Mouse (Mus musculus): Measurements from ENCODE around the gene Mrpl42. TPM values are rescaled to one million over a fixed set of nuclear protein-coding genes. Genes with fewer than 3 reads are reported as not detected.
"Not testable (repeated sequence)": the region's sequence is repeated elsewhere in the genome, so short reads cannot be mapped to it uniquely, and the experiment has no call there.

Gene Mrpl42
- total RNA-seq (2015; ENCODE audit: low replicate concordance): 72.5 and 85.8 TPM in 2 replicates
- 31.6 and 34.5 TPM in 2 replicates for total RNA-seq (2017; ENCODE audit: low replicate concordance)

DNA sequence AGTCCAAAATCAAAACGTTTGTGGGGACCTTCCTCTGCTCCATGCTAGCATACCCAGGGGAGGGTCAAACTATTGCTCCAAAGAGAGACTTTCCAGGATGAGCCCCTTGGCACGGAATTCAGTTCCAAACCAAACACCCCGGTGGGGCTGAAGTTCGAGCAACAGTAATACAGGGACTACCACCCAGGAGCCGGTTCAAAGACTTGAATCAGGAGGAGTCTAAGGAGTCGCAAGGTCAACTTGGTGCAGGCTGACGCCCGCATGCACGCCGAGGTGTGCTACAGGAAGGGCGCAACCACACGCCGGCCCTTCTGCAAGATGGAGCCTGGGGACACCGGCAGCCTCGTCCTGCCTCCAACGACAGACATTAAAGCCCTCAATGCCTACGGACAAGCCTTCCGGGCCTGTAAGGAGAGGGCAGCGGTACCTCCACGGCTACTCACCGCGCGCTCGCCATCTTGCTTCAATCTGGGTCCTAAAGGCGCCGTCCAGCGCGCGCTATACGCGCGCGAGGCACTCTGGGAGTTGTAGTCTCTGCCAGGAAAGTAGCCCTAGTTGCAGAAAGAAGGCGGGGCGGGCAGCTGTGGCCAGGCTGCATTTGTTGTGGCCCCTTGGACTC lies at the start of gene Mrpl42:
Gene Mrpl42 (minus strand): TSS at position 478 of the 619 bp plus-strand sequence.
- ATAC-seq (replicated peaks; ENCODE audit: low FRiP score, poor library complexity, severe bottlenecking): peak; percentile 100

DNA sequence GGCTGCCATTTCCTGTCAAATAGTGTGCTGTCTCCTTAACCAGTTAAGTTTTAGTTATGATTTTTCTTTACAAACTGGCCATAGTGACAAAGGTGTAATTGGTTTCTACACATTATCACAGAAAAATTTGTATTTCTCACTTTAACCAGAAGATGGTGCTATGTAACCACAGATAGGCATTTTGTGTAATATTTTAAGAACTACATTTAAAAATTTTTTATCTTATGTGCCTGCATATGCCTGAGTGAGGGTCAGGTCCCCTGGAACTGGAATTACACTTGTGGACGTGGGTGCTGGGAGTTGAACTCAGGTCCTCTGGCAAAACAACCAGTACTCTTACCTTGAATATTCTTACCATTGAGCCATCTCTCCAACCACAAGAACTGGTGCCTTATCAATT lies 48.8 kb upstream of the Mrpl42 start:
- no peak for ATAC-seq (replicated peaks; ENCODE audit: low FRiP score, poor library complexity, severe bottlenecking)

DNA sequence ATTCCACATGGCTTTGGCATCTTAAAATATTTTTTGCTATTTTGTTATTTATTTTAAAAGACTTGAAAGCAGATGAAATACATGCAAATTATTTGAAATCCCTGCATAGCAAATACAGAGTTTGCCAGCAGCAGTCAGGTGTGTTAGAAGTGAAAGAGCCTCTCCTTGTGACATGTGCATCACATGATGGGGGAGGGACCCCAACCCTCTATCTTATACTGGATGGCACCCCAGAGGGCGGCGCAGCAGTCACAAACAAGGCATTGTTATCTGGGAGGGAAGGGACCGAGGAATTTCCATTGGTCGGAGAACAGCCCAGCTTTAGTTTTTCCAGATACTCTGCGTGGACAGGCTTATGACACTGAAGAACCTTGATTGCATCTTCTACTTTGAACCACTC lies 47.3 kb upstream of the Mrpl42 start:
- ATAC-seq (replicated peaks; ENCODE audit: low FRiP score, poor library complexity, severe bottlenecking): not testable (repeated sequence)

DNA sequence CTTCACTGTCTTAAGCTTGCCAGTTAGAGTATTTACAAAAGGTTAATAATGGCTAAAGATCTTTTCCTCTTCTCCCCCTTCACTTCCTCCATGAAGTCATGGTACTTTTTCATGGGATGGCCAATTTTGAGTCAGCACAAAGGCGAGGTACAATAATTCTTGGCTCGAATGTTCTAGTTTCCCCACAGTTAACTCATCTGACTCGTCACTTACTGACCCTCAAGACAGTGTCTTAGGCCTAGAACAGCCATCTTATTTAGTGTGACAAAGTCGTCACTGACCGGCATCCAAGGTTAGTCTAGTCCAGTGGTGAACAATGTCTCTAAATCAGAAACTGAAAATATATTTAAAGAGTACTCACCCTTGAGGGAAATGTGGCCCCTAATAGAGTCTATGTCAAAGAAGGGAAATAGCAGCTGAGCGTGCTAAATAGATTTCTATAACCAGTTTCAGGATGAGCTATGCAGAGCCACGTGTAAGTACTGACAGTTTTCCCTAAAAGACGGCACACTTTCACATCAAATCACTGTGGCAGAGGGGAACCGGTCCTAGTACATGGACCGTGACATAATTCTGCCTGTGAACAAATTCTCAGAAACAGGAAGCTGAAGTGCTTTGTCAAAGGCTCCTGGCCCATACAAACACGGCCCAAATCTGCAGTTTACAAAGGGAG lies 46.5 kb upstream of the Mrpl42 start:
- no peak for ATAC-seq (replicated peaks; ENCODE audit: low FRiP score, poor library complexity, severe bottlenecking)

DNA sequence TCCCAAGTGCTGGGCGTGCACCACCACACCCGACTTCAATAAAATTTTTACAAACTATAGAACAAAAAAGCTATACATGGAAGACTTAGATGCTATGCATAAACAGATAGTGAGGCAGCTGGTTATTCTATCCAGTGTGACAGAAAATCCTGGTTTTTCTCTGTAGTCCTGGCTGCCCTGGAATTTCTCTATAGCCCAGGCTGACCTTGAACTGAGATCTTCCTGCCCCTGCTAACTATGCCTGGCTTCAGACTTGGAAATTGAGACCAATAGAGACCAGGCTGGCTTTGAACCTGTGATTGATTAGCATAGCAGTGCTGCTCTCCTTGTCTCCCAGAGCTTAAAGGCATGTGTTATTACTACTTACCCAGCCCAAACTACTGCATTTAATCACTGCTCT lies 44.4 kb upstream of the Mrpl42 start:
- no peak for ATAC-seq (replicated peaks; ENCODE audit: low FRiP score, poor library complexity, severe bottlenecking)

DNA sequence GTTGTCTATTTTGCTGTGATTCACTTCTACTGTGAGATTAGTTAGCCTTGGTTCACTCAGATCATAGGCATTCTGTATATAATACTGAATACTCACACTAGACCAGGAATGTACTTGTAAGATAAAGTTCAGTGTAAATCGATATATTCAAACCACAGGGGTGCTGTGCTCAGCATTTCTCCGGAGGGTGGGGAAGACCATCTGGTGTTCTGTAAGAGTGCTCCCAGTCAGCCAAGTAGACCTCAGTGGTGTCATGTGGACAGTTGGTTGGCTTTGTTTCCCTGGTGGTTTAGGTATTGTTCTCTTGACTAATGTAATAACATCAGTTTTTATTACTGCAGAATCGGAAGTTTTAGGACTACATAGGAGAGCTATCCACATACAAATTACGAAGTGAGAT lies 43.3 kb upstream of the Mrpl42 start:
- ATAC-seq (replicated peaks; ENCODE audit: low FRiP score, poor library complexity, severe bottlenecking): no peak

DNA sequence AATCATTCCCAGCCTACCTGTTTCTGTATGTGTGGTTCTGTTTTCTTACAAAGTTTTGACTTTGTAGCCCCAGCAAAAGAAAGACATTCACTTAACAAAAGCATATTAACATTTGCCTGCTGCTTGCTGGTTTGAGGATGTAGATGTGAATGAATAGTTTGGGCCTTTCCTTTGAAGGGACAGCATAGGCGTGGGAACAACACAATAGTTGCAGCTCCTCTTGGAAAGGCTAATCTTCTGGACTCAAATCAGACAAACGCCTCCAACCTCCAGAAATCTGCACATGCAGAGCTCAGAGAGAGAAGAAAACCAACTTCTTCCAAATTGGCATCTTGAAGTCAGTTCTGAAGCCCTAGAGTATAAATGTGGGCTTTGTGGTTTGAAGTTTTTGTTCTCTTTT lies 42.9 kb upstream of the Mrpl42 start:
- no peak for ATAC-seq (replicated peaks; ENCODE audit: low FRiP score, poor library complexity, severe bottlenecking)

DNA sequence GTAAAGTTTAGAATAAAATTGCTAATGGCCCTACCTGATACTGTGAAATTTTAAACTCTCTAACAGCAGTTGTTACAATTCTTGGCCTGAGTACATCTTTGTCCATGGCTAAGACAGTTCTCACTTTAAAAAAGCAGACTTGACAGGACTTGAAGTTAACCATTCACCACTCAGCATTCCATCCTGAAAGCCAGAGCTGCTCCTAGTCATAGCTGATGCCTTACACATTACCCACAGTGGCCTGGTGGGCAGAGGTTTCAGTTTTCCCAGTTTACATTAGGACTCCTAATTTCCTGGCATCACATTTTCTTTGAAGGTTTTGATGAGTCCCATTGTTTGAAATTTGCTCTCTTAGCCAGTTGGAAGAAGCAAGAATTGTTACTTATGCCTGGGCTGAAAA lies 42.3 kb upstream of the Mrpl42 start:
- no peak for ATAC-seq (replicated peaks; ENCODE audit: low FRiP score, poor library complexity, severe bottlenecking)

DNA sequence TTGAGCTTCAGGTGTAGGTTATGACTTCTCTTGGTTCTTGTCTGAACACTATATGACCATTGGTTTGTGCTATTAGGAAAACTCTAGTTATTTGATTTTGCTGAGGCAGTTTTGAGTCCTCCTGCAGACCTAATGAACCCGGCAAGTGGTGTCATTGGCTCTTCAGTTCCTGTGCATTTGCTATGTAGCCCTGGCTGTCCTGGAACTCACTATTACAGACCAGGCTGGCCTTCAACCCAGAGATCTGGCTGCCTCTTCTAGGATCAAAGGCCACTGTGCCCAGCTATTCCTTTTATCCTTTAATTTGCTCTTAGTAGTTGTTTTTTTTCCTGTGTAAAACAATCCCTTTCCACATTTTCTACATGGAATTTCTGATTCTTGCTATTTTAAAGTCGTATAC lies 41.6 kb upstream of the Mrpl42 start:
- ATAC-seq (replicated peaks; ENCODE audit: low FRiP score, poor library complexity, severe bottlenecking): no peak

DNA sequence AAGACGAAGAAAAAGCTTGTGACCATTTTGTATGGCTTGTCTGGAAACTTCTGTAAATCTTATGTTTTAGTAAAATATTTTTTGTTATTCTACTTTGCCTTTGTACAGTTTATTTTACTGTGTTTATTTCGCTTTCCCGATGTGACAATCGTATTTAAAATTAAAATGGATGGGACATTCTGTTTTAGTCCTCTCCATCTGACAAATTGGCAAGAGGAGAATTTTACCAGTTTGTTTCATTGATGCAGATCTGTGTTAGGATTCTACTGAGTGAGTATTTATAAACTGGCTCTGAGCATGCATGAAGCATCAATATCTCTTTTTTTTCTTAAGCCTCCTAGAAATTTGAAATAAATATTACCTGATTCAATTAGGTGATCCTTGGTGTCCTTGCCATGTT lies 41.2 kb upstream of the Mrpl42 start:
- no peak for ATAC-seq (replicated peaks; ENCODE audit: low FRiP score, poor library complexity, severe bottlenecking)

DNA sequence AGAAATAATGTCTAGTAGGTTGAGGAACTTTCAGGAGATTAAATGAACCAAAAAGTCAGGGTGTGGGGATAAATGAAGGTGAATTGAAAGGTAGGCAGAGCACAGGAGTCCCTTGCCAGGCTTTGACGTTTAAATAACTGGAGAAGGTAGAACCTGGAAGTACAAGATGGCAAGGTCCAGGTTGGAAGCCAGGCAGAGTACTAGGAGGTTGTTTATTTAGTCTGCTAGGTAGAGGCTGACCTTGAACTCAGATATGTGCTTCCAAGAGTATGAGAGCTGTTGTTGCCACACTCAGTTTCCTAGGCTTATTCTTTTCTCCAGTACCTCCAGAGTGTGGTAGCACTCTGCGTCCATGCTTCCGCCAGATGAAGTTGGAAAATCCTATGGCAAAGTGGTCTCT lies 38.1 kb upstream of the Mrpl42 start:
- ATAC-seq (replicated peaks; ENCODE audit: low FRiP score, poor library complexity, severe bottlenecking): no peak

DNA sequence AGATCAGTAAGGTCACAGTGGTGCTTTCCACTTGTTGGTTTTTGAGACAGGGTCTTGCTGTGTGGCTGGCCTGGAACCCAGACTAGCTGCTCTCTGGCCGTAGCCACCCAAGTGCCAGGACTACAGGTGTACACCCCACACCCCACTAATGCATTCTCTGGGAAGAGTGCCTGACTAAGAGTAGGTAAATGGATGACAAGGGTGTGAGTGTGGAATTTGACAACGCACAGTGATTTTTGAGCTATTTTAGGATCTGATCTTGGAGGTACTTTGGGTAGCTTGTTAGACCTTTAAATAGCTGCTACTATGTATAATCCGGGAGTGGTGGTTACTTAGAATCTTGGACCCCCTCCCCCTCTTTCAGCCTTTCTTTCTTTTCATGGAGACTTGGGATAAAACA lies 37.5 kb upstream of the Mrpl42 start:
- ATAC-seq (replicated peaks; ENCODE audit: low FRiP score, poor library complexity, severe bottlenecking): no peak

DNA sequence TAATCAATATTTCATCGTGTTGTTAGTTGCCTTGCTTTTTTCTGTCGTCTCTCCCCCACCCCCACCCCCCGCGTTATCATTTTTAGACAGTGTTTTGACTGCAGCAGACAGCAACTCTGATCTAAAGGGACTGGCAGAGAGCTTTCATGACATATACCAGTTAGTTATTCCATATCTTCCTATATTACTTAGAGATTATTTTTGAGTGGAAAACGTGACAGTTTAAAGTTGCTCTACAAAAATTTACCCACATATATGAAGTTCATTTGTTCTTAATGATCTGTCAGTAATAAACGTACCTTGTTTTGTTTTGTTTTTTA lies 34.4 kb upstream of the Mrpl42 start:
- ATAC-seq (replicated peaks; ENCODE audit: low FRiP score, poor library complexity, severe bottlenecking): no peak

DNA sequence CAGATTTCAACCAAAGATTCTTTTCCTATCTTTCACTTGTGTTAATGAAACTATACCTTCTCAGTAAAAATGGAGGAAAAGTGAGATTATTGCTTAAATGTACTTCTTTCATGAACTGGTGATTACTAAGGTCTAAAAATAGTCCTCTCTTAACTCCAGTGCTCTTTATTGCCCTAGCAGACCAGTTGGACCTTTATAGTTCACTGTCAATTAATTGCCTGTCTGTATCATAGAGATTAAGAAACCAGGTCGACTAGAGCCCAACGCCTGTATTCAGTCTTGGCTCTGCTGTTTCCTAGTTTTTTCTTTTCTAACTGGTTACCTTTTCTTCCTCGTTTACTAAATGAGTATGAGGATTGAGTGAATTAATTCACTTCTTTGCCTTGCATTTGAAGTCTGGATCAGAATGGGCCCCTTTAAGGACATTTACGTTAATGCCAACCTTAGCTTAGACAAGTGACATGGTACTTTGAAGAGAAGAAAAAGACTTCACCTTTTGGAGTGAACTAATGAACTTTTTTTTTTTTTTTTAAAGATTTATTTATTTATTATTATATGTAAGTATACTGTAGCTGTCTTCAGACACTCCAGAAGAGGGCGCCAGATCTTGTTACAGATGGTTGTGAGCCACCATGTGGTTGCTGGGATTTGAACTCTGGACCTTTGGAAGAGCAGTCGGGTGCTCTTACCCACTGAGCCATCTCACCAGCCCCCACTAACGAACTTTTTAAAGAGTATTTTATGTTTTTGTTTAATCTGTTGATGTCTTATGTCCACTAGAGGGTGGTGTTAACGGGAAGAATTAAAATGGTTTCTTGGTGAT lies 33.9 kb upstream of the Mrpl42 start:
- no peak for ATAC-seq (replicated peaks; ENCODE audit: low FRiP score, poor library complexity, severe bottlenecking)

DNA sequence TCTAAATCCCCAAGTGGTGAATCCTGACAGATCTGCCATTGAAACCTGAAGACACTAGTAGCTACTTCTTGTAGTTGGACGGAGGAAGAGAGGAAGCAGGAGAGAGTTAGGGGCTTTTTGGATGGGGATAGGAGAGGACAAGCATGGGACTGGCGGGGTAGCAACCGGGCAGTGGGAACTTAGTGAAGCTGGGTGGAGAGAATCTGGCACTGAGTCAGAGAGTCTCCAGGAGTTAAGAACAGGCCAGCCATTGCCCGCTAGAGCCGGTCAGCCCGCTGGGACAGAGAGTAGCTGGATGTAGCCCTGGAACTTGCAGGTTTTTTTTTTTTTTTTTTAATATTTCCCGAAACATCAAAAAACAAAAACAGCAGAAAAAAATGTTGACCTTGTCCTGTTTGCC lies 31.6 kb upstream of the Mrpl42 start:
- ATAC-seq (replicated peaks; ENCODE audit: low FRiP score, poor library complexity, severe bottlenecking): no peak

DNA sequence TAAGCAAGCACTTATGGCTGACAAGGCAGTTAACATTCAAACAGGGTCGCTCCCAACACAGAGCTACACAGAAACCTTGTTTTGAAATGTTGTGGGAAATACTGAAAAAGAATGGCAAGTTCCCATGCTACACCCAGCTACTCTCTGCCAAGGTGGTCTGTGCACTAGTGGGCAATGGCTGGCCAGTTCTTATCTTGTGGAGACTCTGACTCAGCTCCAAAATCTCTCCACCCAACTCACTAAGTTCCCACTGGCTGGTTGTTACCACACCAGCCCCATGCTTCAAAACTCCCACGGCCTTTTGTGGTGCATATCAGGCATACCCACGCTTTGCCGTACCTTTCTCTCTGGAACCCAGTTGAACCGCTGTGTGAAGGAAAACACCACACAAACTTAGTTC lies 31.2 kb upstream of the Mrpl42 start:
- no peak for ATAC-seq (replicated peaks; ENCODE audit: low FRiP score, poor library complexity, severe bottlenecking)

DNA sequence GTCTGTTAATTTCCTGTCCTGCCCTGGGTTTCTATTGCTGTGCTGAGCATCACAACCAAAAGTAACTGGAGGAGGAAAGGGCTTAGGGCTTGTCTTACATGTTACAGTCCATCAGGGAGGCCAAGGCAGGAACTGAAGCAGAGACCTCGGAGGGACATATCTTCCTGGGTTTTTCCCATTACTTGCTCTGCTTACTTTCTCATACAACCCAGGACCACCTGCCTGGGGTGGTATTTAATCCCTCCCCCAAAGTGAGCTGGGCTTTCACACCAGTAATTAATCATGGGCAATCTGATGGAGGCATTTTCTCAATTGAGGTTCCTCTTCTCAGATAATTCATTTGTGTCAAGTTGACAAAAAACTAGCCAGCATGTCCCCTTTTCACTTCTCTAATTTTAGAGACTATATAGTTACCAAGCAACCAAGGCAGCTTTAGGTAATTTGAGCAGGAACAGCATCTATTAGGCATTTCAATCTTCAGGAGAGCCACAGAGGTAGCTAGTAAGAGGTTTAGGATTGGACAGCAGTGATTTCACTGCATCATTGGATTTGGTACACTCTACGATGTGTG lies 28.9 kb upstream of the Mrpl42 start:
- no peak for ATAC-seq (replicated peaks; ENCODE audit: low FRiP score, poor library complexity, severe bottlenecking)

DNA sequence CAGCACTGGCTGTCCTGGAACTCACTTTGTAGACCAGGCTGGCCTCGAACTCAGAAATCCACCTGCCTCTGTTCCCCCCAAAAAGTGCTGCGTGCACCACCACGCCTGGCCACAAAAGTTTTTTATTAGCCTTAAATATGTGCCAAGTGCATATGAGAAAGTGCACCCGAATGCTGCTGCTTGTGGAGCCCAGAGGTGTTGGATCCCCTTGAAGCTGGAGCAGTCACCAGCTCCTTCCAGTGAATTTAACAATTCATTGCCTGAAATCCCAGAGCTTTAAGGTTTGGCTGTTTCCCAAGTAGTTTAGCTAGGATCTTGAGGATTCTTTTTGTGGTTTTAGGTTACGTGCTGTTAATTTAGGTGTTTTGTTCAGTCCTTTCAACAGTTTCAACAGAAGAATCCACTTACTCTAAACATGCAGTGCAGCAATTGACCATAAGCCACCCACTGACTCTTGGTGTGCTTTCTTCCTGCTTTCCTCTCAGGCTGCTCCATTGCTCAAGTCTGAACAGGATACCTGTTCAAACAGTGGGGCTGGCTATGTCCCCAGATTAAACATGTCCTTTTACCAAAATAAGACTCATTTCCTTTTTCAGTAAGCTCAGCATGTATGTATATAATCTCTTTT lies 24.9 kb upstream of the Mrpl42 start:
- ATAC-seq (replicated peaks; ENCODE audit: low FRiP score, poor library complexity, severe bottlenecking): no peak

DNA sequence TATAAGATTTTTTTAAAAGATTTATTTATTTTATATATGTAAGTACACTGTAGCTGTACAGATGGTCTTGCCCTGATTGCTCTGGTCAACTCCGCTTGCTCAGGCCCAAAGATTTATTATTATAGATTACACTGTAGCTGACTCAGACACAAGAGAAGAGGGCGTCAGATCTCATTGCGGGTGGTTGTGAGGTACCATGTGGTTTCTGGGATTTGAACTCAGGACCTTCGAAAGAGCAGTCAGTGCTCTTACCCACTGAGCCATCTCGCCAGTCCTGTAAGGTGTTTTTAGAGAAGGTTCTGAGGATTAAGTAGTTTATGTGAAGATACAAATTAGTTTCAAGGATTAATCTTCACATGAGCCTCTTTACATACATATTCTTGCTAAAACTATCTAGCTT lies 24.1 kb upstream of the Mrpl42 start:
- no peak for ATAC-seq (replicated peaks; ENCODE audit: low FRiP score, poor library complexity, severe bottlenecking)

DNA sequence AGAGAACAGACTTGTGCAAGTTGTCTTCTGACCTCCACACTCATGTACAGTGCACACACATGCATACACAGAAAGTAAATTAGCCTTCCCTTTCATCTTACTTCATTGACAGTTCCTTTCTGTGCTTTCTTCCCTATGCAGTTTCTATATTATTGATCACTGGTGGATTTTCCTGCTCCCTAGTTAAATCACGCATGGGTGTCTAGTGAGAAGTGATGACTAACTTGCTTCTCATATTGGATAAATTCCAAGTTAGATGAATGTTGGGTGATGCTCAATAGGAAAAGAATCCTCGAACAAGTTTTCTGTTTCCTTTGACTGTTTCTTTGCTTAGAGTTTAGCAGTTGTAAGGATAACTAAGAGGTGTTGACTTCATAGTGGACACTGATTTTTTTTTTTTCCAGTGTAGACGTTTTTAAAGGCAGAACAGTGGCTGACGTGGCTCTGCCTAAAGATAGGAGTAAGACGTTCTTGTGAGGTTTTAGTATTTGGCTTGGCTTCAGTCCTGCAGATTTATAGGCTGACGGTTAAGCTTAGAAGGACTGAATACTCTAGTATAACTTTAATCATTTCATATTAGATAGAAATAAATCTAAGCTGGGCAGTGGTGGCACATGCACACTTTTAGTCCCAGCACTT lies 23.4 kb upstream of the Mrpl42 start:
- ATAC-seq (replicated peaks; ENCODE audit: low FRiP score, poor library complexity, severe bottlenecking): no peak
